Mouse (Mus musculus): ENCODE data around the gene Ckap2. TPM values are rescaled to one million over a fixed set of nuclear protein-coding genes. Genes with fewer than 3 reads are reported as not detected.
A peak's percentile ranks its signal among the peaks of the same experiment; 100 is the strongest.

Gene Ckap2
- polyA plus RNA-seq, 1 experiment from 2014 or later = 35.9 TPM

DNA sequence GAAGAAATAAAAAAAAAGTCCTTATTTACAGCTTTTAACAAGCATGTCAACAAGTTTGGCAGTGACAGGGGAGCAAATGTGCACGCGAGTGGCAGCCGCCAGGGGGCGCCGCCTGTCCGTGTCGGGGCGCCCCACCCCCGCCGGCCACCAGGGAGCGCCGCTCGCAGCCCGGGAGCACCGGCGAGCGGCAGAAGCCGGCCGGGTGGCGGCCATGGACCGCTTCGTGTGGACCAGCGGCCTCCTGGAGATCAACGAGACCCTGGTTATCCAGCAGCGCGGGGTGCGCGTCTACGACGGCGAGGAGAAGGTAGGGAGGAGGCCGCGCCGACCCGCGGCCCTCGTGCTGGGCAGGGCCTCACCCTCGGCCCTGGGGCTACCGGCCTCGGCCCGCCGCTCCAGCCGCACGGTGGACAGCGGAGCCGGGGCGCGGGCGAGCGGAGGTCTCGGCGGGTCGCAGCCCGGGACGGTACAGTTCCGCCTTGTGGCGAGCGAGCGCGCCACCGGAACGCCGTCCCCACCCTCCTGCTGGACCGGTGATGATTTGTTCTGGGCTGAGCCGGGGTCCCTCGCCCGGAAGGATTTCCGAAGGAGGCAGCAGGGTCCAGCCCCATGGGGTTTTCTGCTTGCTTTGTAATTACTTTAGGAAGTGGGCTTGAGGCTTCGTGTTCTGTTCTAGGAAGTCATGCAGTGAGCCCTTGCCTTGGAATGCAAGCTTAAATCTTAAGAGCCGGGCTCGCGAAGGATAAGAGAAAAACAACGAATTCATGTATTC, 7.2 kb upstream of the Ckap2 start, which contains the start of gene Vps36:
Gene Vps36, plus strand, starts transcription at position 150 of the 772 bp plus-strand sequence.
- no peaks in the 10 kb centered on the region for H3K9me3 ChIP-seq (replicated peaks)
- under 1% methylated on average over 73 of the region's 73 CpGs for WGBS
- peaks cover 2% of the 10 kb centered on the region for H3K36me3 ChIP-seq
- peak; percentile 95 for ATAC-seq (ENCODE audit: insufficient number of reproducible peaks, low FRiP score)
- no peaks in the 10 kb centered on the region for H3K27me3 ChIP-seq (replicated peaks)
- peak within 1 kb of the TSS; percentile 75 for H3K4me3 ChIP-seq
- H3K27ac ChIP-seq (ENCODE audit: poor library complexity, severe bottlenecking) = peak within 1 kb of the TSS; percentile 96
- peak within 1 kb of the TSS; percentile 71 for H3K4me2 ChIP-seq
- peaks cover 8% of the 10 kb centered on the region; the same call in 1 of the 2 replicates for H3K4me1 ChIP-seq (replicated peaks)
- H3K9ac ChIP-seq = peak within 1 kb of the TSS; percentile 95

- no peaks in the 10 kb centered on the region for H3K27me3 ChIP-seq (replicated peaks)
- under 1% methylated on average over 3 of the region's 3 CpGs for WGBS
- no peaks in the 10 kb centered on the region for H3K9me3 ChIP-seq (replicated peaks)
- no peaks in the 10 kb centered on the region for H3K36me3 ChIP-seq
- peak overlapping the region; percentile 85; the same call in 1 of the 2 replicates for H3K27ac ChIP-seq (ENCODE audit: poor library complexity, severe bottlenecking)
- H3K4me1 ChIP-seq (replicated peaks) = peaks cover 18% of the 10 kb centered on the region; the same call in 1 of the 2 replicates
- peak overlapping the region; percentile 88 for H3K4me2 ChIP-seq
- ATAC-seq (ENCODE audit: insufficient number of reproducible peaks, low FRiP score) = peak; percentile 49
- peak overlapping the region; percentile 48; the same call in 1 of the 2 replicates for H3K9ac ChIP-seq
- H3K4me3 ChIP-seq = peak overlapping the region; percentile 82
Measured at GRCm38 (mm10) chr8:22184884-22185283, 735 bp downstream of the Ckap2 start.

DNA sequence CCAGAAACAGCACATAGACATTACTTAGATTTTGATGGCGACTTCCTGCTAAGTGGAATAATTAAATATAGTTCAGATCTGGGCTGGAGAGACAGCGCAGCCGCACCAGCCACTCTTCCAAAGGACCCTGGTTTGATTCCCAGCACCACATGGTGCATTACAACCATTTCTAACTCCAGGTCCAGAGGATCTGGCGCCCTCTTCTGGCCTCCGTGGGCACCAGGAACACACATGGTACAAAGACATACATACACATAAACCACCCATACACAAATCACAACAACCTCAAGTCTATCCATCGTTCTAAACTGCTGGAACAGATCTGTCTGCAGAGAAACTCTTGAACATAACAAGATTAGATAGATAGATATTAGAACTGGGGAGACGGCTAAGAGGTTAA, 9.7 kb downstream of the Ckap2 start:
- H3K27me3 ChIP-seq (replicated peaks) = no peaks in the 10 kb centered on the region
- peaks cover 8% of the 10 kb centered on the region; the same call in 1 of the 2 replicates for H3K4me1 ChIP-seq (replicated peaks)
- 96% methylated on average over 7 of the region's 7 CpGs for WGBS
- H3K27ac ChIP-seq (ENCODE audit: poor library complexity, severe bottlenecking) = no peak overlapping the region
- no peak for ATAC-seq (ENCODE audit: insufficient number of reproducible peaks, low FRiP score)
- peaks cover 50% of the 10 kb centered on the region for H3K36me3 ChIP-seq
- no peak overlapping the region for H3K4me3 ChIP-seq
- H3K9me3 ChIP-seq (replicated peaks) = peaks cover 5% of the 10 kb centered on the region
- no peak overlapping the region for H3K4me2 ChIP-seq
- H3K9ac ChIP-seq = no peak overlapping the region

- H3K27ac ChIP-seq (ENCODE audit: poor library complexity, severe bottlenecking) = no peak overlapping the region
- peaks cover 40% of the 10 kb centered on the region for H3K36me3 ChIP-seq
- H3K27me3 ChIP-seq (replicated peaks) = no peaks in the 10 kb centered on the region
- WGBS = 93% methylated on average over 5 of the region's 5 CpGs
- no peak overlapping the region for H3K4me3 ChIP-seq
- no peak overlapping the region for H3K9ac ChIP-seq
- ATAC-seq (ENCODE audit: insufficient number of reproducible peaks, low FRiP score) = no peak
- peaks cover 9% of the 10 kb centered on the region for H3K4me1 ChIP-seq (replicated peaks)
- H3K9me3 ChIP-seq (replicated peaks) = no peaks in the 10 kb centered on the region
- no peak overlapping the region for H3K4me2 ChIP-seq
Measured at GRCm38 (mm10) chr8:22169167-22169566, 16.5 kb downstream of the Ckap2 start.

- Histone ChIP-seq H3K4me1 (replicated peaks) (peaks cover 9% of the 10 kb centered on the region), H3K4me3 (peak within 1 kb of the TSS; percentile 73), H3K27ac (ENCODE audit: poor library complexity, severe bottlenecking) (0 out of 2 replicates have a peak within 1 kb of the TSS, but pooled peaks have one; percentile 51), H3K27me3 (replicated peaks) (no peaks in the 10 kb centered on the region), H3K36me3 (peaks cover 29% of the 10 kb centered on the region), H3K9ac (peak within 1 kb of the TSS; percentile 70), H3K9me3 (replicated peaks) (no peaks in the 10 kb centered on the region), H3K4me2 (peak within 1 kb of the TSS; percentile 67)
- peak; percentile 98 for ATAC-seq (ENCODE audit: insufficient number of reproducible peaks, low FRiP score)
- under 1% methylated on average over 34 of the region's 43 CpGs for WGBS
Measured at GRCm38 (mm10) chr8:22166080-22166603, 19.5 kb downstream of the Ckap2 start, which contains the start of gene Nek3. TSS of gene Nek3 (minus strand) at chr8:22166435.

- H3K4me3 ChIP-seq = peak overlapping the region; percentile 73
- peaks cover 9% of the 10 kb centered on the region for H3K4me1 ChIP-seq (replicated peaks)
- no peaks in the 10 kb centered on the region for H3K27me3 ChIP-seq (replicated peaks)
- 0 out of 2 replicates have a peak overlapping the region, but pooled peaks have one; percentile 51 for H3K27ac ChIP-seq (ENCODE audit: poor library complexity, severe bottlenecking)
- WGBS = 48% methylated on average over 10 of the region's 10 CpGs
- ATAC-seq (ENCODE audit: insufficient number of reproducible peaks, low FRiP score) = peak; percentile 9; the same call in 1 of the 2 replicates
- H3K9ac ChIP-seq = peak overlapping the region; percentile 70
- H3K36me3 ChIP-seq = peaks cover 23% of the 10 kb centered on the region
- H3K9me3 ChIP-seq (replicated peaks) = no peaks in the 10 kb centered on the region
- peak overlapping the region; percentile 67 for H3K4me2 ChIP-seq
Measured at GRCm38 (mm10) chr8:22165251-22166079, 20.2 kb downstream of the Ckap2 start.

GRCm38 (mm10) chr8:22164431-22164830, 21.2 kb downstream of the Ckap2 start:
- H3K4me2 ChIP-seq = no peak overlapping the region
- H3K27ac ChIP-seq (ENCODE audit: poor library complexity, severe bottlenecking) = no peak overlapping the region
- WGBS = 81% methylated on average over 10 of the region's 10 CpGs
- no peak overlapping the region for H3K4me3 ChIP-seq
- no peaks in the 10 kb centered on the region for H3K9me3 ChIP-seq (replicated peaks)
- H3K4me1 ChIP-seq (replicated peaks) = peaks cover 9% of the 10 kb centered on the region
- no peak for ATAC-seq (ENCODE audit: insufficient number of reproducible peaks, low FRiP score)
- peaks cover 25% of the 10 kb centered on the region for H3K36me3 ChIP-seq
- H3K9ac ChIP-seq = no peak overlapping the region
- H3K27me3 ChIP-seq (replicated peaks) = no peaks in the 10 kb centered on the region

DNA sequence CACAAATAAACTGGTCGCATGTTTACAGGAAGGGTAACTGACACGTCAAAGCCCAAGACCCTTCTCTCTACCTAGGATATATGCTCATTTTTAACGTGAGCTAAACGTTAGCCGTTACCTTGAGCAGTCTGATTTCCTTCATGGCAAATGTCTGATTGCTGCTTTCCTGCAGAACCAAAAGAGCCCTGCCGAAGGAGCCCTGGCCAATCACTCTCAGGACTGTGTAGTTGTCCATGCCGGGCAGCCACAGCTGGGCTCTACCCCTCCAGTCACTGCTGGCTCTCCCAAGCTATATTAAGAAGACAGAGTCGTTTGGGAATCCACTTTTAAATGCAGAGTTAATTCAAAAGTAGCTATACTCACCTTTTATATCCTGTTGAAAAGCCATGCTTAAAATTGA, 23.4 kb downstream of the Ckap2 start:
- no peak for ATAC-seq (ENCODE audit: insufficient number of reproducible peaks, low FRiP score)
- no peak overlapping the region for H3K4me2 ChIP-seq
- H3K27ac ChIP-seq (ENCODE audit: poor library complexity, severe bottlenecking) = no peak overlapping the region
- no peaks in the 10 kb centered on the region for H3K9me3 ChIP-seq (replicated peaks)
- H3K4me1 ChIP-seq (replicated peaks) = peaks cover 9% of the 10 kb centered on the region
- no peak overlapping the region for H3K4me3 ChIP-seq
- no peak overlapping the region for H3K9ac ChIP-seq
- WGBS = 83% methylated on average over 8 of the region's 8 CpGs
- H3K27me3 ChIP-seq (replicated peaks) = no peaks in the 10 kb centered on the region
- peaks cover 15% of the 10 kb centered on the region for H3K36me3 ChIP-seq

DNA sequence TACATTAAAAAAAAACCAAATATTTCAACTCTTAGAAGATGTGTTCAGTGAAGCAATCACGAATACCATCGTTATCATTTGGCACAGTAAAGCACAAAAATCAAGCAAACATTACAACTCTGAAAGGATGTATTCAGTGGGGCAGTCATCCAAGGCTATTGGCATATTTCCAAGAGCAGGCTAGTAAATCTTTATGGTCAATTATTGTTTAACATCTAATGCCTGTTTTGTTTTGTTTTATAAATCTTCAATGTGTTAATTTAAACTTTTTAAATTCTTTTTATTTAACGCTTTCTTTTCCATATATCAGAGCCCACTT, 35.3 kb downstream of the Ckap2 start:
- H3K36me3 ChIP-seq = peaks cover 18% of the 10 kb centered on the region
- H3K27ac ChIP-seq (ENCODE audit: poor library complexity, severe bottlenecking) = no peak overlapping the region
- 0 out of 2 replicates have a peak, but pooled peaks cover 6% of the 10 kb centered on the region for H3K4me1 ChIP-seq (replicated peaks)
- H3K4me3 ChIP-seq = no peak overlapping the region
- no peaks in the 10 kb centered on the region for H3K27me3 ChIP-seq (replicated peaks)
- no peak overlapping the region for H3K9ac ChIP-seq
- 72% methylated on average over 3 of the region's 3 CpGs for WGBS
- no peak overlapping the region for H3K4me2 ChIP-seq
- H3K9me3 ChIP-seq (replicated peaks) = 0 out of 2 replicates have a peak, but pooled peaks cover 2% of the 10 kb centered on the region
- no peak for ATAC-seq (ENCODE audit: insufficient number of reproducible peaks, low FRiP score)

DNA sequence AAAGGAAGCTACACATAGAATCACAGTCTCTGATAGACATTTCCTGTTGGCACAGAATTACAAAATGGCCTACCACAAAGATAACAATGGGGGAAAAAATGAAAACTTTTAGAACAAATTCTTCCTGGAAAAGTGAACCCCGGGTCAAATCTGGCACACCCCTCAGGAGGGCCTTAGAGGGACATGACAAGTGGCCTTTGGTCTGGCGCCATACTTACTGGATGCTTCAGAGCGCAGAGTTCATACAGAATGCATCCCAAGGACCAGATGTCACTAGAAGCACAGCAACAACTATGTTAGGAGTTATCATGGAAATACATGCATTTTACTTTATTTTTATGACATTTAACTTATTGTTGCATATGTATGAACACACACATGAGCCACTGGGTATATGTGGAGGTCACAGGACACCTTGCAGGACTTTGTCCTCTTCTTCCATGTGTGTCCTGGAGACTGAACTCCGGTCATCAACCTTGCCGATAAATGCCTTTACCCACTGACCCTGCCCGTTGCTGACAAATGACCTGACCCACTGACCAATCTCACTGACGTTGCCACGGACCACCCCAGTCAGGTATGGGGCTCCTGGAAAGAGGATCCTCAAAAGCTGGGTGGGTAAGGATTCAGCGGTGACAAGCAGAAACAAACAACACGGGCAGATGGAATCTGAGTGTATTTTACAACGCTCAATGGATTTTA, 35.8 kb downstream of the Ckap2 start:
- no peak for ATAC-seq (ENCODE audit: insufficient number of reproducible peaks, low FRiP score)
- Histone ChIP-seq H3K27ac (ENCODE audit: poor library complexity, severe bottlenecking) (0 out of 2 replicates have a peak overlapping the region, but pooled peaks have one; percentile 33), H3K4me3 (no peak overlapping the region), H3K9me3 (replicated peaks) (0 out of 2 replicates have a peak, but pooled peaks cover 2% of the 10 kb centered on the region), H3K36me3 (peaks cover 18% of the 10 kb centered on the region), H3K9ac (no peak overlapping the region), H3K4me1 (replicated peaks) (0 out of 2 replicates have a peak, but pooled peaks cover 6% of the 10 kb centered on the region), H3K4me2 (no peak overlapping the region), H3K27me3 (replicated peaks) (no peaks in the 10 kb centered on the region)
- 85% methylated on average over 11 of the region's 11 CpGs for WGBS

All from heart, embryonic 12.5 days (tissue).